Mouse (Mus musculus) heart, postnatal 14 days (tissue): ENCODE results near the gene Tnfrsf4. TPM values are rescaled to one million over a fixed set of nuclear protein-coding genes. Genes with fewer than 3 reads are reported as not detected.

ENCODE experiments used
- DNase-seq, 2 experiments: peaks; one replicate each; pipeline ENCODE4 v3.0.0; 2021 to 2022
- intact Hi-C: fragments of 180-260 bp; cut with DNase I; formaldehyde crosslinking; loops from one replicate; pipeline ENCODE4 v1.15.1; 2025
- total RNA-seq, 2 experiments: library from RNA; stranded (reverse); gene quantifications; 2 replicates each; pipeline ENCODE4 v1.2.3; 2021

The Tnfrsf4 gene
- total RNA-seq, 2 experiments from 2014 or later: 0.50 to 0.80 TPM

DNA sequence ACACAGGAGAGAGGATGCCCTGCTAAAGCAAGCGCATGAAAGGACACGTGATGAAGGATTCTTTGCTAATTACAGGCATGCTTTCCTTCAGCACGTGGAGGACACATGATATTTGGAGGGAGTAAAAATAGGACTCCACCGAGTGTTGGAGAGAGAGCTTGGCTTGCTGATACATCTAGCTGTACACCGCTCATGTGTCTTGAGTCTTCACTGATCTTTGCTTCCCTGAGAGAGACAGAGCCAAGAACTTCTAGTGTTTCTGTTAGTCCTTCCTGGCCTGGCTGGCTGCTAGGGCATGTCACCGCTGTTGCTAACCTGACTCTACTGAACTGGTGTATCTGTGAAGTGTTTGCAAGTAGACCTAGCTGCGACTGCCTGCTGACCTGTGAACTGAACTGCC, 10.5 kb downstream of the Tnfrsf4 start:
- intact Hi-C loops: no loop called here
- DNase-seq: no peak

- DNase-seq: peak; percentile 50 to 61
- intact Hi-C loops: no loop called here
Measured at GRCm38 (mm10) chr4:156026013-156026412, 12.4 kb downstream of the Tnfrsf4 start, which contains the start of gene Tnfrsf18. Gene Tnfrsf18 (plus strand): TSS chr4:156026164.

- no peak for DNase-seq
- intact Hi-C loops: no loop called here
Measured at GRCm38 (mm10) chr4:156028580-156028979, 14.9 kb downstream of the Tnfrsf4 start.

GRCm38 (mm10) chr4:156030651-156031118, 17.0 kb downstream of the Tnfrsf4 start:
- intact Hi-C loops: loop anchor here (5.0 kb wide), 2 partner anchors 68 to 82 kb away; partner anchors contain the start of gene C1qtnf12
- no peak for DNase-seq

GRCm38 (mm10) chr4:156031255-156031592, 17.6 kb downstream of the Tnfrsf4 start:
- intact Hi-C loops: loop anchor here (5.0 kb wide), 2 partner anchors 69 to 81 kb away; partner anchors contain the start of gene C1qtnf12

DNA sequence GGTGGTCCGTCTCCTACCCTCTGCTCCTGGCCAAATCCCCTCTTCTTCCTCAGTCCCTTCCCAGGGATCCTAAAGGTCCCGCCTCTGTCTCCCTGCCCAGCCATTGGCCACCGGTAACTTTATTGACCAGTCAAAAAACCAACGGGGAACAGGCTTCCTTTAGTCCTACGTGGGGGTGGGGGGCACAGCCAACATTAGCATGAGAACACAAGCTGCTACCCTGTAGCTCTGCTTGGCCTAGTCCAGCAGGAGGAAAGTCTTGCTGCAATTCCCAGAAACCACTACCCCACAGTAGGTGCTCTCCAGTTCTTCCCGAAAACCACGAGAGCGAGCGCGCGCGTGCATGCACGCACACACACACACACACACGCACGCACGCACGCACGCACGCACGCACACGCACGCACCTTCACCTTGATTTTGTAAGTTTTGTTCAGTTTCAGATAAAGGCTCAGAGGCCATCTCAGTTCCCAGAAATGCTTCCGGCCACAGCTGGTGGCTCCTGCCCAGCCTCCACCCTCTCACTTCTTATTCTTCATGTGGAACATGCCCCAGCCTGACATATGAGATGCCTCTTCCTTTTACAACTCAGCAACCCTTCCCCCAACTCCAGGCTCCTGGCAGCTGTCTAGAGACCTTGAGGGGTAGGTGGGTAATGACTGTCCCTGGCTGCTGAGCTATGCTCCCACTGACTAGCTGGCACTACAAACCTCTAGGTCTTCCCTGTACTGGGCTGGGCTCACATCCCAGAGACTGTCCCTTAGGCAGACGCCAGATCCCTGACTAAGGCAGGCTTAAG, 18.1 kb downstream of the Tnfrsf4 start:
- intact Hi-C loops: loop anchor here (2.0 to 5.0 kb wide), 3 partner anchors 39 to 81 kb away; partner anchors contain the start of genes B3galt6, C1qtnf12 and Sdf4
- peak; percentile 76 to 80 for DNase-seq

More at GRCm38 (mm10) chr4:156031255-156031592, 17.6 kb downstream of the Tnfrsf4 start:
- no peak for DNase-seq

GRCm38 (mm10) chr4:156032856-156033255, 19.2 kb downstream of the Tnfrsf4 start:
- no peak for DNase-seq
- intact Hi-C loops: loop anchor here (2.0 to 5.0 kb wide), 3 partner anchors 40 to 79 kb away; partner anchors contain the start of genes B3galt6, C1qtnf12 and Sdf4

- DNase-seq: peak; percentile 46 to 69
- intact Hi-C loops: loop anchor here (2.0 to 5.0 kb wide), 3 partner anchors 41 to 79 kb away; partner anchors contain the start of genes B3galt6, C1qtnf12 and Sdf4
Measured at GRCm38 (mm10) chr4:156033476-156034119, 20.0 kb downstream of the Tnfrsf4 start.

GRCm38 (mm10) chr4:156034301-156034700, 20.7 kb downstream of the Tnfrsf4 start:
- intact Hi-C loops: loop anchor here (5.0 kb wide), 2 partner anchors 72 to 78 kb away; partner anchors contain the start of gene C1qtnf12
- DNase-seq: no peak

DNA sequence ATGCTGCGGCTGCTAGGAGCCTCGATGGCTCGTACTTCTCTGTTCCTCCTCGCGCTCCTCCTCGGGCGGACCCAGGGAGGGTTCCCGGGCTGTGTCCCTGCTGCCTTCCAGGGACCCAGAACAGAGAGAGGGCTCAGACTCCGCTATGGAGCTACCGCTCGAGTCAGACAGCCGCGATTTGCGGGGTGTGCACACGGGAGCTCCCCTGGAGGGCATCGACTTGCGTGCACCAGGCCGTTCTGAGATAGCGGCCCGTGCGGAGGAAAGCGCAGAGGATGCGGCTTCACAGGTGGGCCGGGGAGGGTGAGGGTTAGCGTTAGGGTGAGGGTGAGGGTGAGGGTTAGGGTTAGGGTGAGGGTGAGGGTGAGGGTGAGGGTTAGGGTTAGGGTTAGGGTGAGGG, 21.3 kb downstream of the Tnfrsf4 start:
- intact Hi-C loops: loop anchor here (5.0 kb wide), 2 partner anchors 73 to 77 kb away; partner anchors contain the start of gene C1qtnf12

DNA sequence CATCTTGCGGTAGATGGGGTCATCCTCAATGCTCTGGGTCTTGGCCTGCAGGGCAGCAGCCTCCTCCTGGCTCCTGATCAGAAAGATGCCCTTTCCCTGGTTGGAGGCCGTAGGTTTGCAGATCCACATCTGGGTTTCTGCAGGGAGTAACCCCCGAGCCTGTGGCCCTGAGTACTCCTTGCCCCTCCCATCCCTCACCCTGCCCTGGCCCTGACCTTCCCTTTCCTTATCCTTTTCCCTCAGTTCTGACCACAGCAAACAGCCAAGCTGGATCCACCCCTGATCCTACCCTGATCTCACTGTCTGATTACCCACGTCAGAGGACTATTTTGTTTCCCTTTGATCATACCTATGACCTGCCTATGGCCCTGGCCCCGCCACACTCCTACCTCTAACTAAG, 31.1 kb downstream of the Tnfrsf4 start:
- DNase-seq: no peak
- intact Hi-C loops: no loop called here

More for the DNA sequence above, 21.3 kb downstream of the Tnfrsf4 start:
- DNase-seq: no peak

DNA sequence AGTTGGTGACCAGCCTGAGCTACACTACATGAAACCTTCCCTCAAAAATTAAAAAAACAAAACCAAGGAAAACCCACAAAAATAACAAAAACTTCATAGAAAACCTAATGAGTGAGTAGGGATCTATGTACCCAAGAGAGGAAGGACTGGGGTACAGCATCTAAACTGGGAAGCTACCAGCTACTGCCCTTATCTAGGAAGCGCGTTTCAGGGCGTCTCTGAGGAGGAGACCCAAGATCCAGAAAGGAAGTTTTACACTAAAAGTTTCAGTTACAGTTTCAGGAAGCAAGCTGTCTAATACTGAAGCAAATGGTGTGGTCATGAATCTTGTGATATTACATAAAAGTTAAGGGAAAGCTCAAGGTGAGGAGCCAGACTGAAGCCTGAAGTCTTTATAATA, 36.1 kb downstream of the Tnfrsf4 start:
- intact Hi-C loops: no loop called here
- DNase-seq: no peak

DNA sequence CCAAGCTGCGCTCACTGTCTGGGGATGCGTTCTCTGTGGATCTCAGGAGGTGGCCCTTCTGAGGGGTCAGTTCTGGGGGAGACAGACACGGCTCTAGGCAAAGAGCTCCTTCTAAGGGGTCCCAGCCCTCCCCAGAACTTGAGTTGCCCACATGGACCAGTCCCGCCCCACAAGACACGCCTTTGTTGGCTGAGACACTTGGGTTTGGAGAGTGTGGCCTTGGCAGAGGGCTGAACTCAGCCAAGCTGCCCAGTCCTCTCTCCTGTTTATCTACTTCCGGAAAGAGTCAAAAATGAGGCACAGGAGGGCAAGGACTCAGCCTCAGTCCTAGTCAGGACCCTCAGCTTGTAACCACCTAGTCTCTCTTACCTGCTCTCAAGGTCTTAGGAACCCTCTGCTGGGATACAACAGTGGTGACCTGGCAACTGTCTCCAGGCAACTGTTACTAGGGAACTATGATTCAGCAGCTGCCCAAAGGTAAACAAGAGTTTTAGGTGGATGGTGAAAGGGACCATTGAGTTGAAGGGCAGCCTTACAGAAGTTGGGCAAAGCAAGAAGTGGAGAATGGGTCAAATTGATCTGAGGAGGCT, 36.8 kb downstream of the Tnfrsf4 start:
- intact Hi-C loops: no loop called here
- DNase-seq: peak in 1 of 2 experiments; percentile 18

DNA sequence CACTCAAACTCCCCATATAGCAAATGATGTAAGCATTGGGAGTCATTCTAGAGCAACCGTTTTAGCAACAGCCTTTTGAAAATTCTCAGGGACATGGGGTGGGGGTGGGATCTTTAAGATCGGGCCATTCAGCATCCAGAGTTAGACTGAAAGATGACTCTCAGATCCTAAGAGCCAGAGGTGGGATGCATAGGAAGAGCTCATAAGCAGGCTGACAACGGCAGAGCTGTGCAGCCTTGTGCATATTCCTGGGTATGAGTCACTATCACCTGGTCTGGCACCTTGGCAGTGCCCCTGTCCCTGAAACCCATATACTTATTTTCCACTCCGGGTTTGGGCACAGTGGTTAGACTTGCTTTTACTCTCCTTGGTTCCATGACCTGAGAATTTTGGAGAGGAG, 39.5 kb downstream of the Tnfrsf4 start:
- DNase-seq: no peak
- intact Hi-C loops: no loop called here

DNA sequence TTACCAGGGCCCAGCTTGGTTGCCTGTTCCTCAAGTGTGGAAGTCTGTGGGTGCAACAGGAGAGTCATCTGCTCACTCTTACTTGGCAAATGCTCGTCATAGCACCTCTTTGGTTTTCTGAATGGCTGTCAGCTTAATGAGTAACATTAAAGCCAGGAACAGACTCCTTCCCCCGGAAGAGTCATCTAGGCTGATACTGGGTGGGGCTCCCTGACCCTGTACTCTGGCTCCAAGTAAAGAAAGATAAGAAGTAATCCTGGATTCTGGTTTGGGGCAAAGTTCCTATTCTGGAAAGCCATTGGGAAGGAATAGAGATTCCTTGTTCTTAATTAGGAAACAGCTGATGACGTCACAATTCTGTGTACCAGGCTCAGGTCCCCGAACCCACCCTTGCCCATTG, 40.5 kb downstream of the Tnfrsf4 start:
- intact Hi-C loops: no loop called here

GRCm38 (mm10) chr4:156054606-156055005, 41.0 kb downstream of the Tnfrsf4 start:
- intact Hi-C loops: no loop called here
- no peak for DNase-seq

More for the DNA sequence above, 40.5 kb downstream of the Tnfrsf4 start:
- no peak for DNase-seq

- no peak for DNase-seq
- intact Hi-C loops: no loop called here
Measured at GRCm38 (mm10) chr4:156055173-156055572, 41.5 kb downstream of the Tnfrsf4 start.

DNA sequence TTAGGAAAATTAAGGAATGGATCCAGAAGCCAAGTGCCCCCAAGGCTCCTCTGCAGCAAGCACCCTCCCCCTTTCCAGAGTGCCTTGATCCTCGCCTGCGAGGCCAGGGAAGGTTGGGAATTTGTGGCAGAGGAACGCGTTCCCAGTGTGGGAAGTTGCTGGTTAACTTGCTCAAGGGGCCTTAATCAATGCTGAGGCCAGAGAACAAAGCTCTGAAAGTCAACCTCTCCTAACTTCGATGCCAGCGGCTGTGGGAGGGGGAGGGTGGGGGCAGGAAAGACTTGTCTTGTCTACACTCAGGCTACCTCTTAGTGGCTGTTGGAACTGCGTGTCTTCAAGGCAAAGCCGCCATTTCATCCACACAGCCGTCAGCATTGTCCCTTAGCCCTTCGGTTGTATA, 44.1 kb downstream of the Tnfrsf4 start:
- DNase-seq: no peak
- intact Hi-C loops: no loop called here

GRCm38 (mm10) chr4:156058826-156059225, 45.2 kb downstream of the Tnfrsf4 start:
- no peak for DNase-seq
- intact Hi-C loops: no loop called here

DNA sequence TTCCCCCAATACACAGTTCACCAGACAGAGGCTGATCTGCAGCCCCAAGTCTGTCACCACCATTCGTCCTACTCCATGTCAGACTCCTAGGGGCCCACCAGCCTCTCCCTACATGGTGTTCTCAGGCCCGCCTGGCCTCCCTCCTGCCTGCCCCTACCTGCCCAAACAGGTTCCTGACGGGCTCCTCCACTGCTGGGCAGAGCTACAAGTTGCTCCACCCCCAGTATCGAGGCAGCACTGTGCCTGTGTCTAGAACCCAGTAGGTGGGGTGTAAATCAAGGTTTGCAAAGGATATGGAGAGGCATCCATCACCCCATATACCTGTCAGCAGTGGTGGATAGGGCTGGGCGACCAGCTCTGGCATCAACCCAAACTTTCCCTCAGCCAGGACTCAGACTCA, 45.6 kb downstream of the Tnfrsf4 start, which contains the start of gene Ttll10:
Gene Ttll10, minus strand, starts transcription at position 154 of the 400 bp plus-strand sequence.
- no peak for DNase-seq
- intact Hi-C loops: no loop called here

- DNase-seq: no peak
Measured at GRCm38 (mm10) chr4:156059713-156060112, 46.1 kb downstream of the Tnfrsf4 start.

More at GRCm38 (mm10) chr4:156059713-156060112, 46.1 kb downstream of the Tnfrsf4 start:
- intact Hi-C loops: no loop called here
